Mouse (Mus musculus) thymus, adult 18-20 months (tissue): ENCODE measurements around the gene Nckap5l.
A peak's percentile ranks its signal among the peaks of the same experiment; 100 is the strongest.

Source experiments
- DNase-seq, 2 experiments: peaks; one replicate each; pipeline ENCODE4 v3.0.0; 2022; ENCODE audit warnings: mixed read lengths in 2 of 2

The Nckap5l gene

GRCm38 (mm10) chr15:99423884-99424283 is 33.7 kb downstream of the Nckap5l start:
- no peak for DNase-seq

- DNase-seq = no peak
Measured at GRCm38 (mm10) chr15:99423131-99423530, 34.4 kb downstream of the Nckap5l start.

DNA sequence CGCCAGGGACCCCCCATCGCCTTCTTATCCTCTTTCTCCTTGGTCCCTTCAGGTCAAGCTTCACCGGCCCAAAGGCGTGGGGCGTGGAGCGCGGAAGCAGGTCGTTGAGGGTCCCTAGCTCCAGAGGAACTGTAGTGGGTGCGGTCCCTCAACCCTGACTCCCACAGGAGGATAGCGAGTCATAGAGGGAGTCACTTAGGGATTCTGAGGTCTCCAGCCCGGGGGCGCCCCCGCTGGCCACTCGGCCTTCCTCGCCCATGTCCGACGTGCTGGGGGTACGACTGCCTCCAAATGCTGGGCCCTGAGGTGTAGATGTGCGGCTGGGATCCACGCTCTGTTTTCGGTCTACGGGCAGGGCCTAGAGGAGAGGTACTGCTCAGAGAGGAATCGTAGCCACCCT is 35.0 kb downstream of the Nckap5l start:
- DNase-seq = no peak

DNA sequence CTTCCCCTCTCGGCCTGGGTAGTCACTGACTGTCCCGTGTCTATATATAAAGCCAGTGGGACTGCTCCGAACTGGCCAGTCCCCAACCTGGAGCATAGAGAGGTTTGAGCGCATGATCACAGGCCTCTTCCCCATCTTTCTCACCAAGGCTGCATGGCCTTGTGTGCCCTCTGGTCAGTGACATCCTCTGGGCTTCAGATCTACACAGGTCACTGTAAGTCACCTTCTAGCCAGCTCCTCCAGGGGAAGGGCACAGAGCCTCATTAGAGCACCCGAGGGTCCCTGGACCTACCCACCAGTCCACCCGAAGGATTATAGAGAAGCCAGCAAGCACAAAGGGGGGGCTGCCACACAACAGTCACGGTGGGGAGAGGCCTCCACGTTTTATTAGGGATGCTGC is 35.9 kb downstream of the Nckap5l start:
- DNase-seq = no peak

DNA sequence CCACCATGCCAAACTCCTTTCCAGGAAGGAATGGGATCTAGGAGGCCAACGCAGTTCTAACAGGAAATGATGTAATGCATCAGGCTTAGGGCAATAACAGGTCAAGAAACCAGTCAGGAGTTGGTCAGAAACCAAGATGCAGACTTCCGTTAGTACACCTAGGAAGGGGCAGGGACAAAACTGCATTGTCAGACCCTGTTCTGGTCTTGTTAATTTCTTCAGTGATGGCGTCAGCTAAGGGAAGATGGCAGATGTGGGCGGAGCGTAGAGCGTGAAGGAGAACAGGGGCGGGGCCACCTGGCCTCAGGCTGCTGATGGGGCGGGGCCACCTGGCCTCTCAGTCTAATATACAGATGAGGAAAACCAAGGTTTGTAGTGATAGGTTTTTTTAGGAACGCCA is 36.4 kb downstream of the Nckap5l start:
- no peak for DNase-seq

DNA sequence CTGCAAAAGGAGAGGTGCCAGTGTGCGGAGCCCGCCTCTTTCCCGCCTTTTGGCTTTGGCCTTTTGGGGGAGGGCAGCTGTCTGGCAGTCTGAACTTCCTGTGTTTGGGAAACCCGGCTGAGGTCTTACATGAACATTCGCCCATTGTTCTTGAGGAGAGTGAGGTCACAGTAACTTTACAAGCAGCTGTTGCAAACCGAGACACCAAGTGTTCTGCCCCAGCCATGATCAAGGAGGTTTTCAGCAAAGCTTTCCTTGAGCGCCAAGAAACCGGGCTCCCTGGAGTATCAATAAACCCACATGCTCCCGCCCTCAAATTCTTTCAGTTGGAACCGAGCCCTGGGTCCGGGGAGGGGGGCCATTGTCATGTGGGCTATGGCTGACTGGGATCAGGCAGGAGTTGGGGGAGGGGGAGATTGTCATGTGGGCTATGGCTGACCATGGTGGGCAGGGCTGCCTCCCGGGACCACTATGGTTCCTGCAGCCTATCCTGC is 37.0 kb downstream of the Nckap5l start:
- DNase-seq = peak in 1 of 2 experiments; percentile 49

DNA sequence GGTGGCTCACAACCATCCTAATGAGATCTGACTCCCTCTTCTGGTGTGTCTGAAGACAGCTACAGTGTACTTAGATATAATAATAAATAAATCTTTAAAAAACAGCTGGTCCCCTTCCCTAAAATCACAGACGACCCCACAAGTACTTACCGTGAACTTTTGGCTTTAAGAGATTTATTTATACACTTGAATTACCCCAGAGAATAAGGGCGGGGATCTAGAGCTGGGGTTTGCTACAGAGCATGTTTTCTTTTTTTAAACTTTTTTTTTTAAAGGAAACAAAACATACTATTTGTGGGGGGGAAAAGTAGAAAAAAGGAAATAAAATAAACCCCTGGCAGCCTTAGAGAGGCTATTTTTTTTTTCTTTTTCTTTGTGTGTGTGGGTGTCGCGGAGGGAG is 37.4 kb downstream of the Nckap5l start:
- DNase-seq = no peak

DNA sequence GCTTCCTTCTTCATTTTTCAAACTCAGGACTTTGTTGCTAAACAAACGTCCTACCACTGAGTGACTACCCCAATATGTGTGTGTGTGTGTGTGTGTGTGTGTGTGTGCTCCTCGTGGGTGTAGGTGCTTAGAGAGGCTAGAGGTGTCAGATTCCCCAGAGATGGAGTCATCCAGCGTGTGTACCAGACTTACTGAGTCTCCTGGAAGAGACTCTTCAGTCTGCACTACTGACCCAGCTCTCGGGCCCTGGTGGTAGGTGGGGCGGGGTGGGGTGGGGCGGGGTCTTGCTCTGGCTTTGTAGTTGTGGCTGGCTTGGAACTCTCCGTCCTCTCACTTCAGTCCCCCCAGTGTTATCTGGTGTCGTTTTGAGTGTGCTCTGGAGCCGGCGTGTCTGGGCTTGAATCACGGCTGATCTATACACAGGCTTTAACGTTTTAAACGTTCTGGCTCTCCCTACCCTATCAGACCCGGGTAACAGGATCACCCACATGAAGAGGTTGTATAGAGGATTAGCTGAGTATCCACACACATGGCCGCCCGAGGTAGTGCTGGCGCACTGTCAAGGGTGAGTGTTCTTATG is 39.8 kb downstream of the Nckap5l start:
- no peak for DNase-seq

- no peak for DNase-seq
Measured at GRCm38 (mm10) chr15:99416957-99417356, 40.6 kb downstream of the Nckap5l start.

GRCm38 (mm10) chr15:99416348-99416882 is 41.1 kb downstream of the Nckap5l start:
- DNase-seq = peak; percentile 39 to 45

DNA sequence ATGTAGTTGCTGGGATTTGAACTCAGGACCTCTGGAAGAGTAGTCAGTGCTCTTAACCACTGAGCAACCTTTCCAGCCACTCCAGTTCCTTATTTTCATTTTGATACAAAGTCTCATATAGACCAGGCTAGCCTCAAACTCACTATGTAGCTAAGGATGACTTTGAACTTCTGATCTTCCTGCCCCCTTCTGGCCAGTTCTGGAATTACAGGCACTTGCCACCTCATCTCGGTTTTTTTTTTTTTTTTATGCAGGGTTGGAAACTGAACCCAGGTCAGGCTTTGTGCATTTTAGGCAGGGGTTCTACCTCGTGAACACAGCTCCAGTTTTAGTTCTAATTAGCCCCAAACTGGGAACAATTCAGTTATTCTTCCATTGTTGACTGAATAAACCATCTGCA is 41.8 kb downstream of the Nckap5l start:
- no peak for DNase-seq

- no peak for DNase-seq
Measured at GRCm38 (mm10) chr15:99411747-99412146, 45.8 kb downstream of the Nckap5l start.

DNA sequence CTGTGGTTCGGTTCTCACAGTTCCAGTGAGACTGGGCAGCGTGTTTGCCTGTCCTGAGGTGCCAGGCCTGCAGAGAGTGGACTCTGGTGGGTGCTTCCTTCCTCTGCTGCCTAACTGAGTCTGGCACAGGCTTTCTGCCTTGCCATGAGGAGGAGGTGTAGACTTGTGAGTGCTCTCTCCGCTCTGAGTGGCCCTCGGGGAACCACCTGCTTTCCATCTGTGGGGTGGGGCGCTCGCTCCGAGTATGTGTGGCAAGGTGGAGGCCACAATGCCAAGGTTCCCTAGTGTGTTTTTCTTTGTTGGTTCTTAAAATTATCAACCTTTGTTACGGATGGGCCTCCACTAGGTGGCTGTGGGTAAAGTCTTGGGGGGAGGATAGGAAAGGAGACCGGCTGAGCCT is 48.7 kb downstream of the Nckap5l start:
- no peak for DNase-seq

- no peak for DNase-seq
Measured at GRCm38 (mm10) chr15:99406986-99407570, 50.5 kb downstream of the Nckap5l start.

GRCm38 (mm10) chr15:99405150-99405549 is 52.4 kb downstream of the Nckap5l start:
- no peak for DNase-seq

DNA sequence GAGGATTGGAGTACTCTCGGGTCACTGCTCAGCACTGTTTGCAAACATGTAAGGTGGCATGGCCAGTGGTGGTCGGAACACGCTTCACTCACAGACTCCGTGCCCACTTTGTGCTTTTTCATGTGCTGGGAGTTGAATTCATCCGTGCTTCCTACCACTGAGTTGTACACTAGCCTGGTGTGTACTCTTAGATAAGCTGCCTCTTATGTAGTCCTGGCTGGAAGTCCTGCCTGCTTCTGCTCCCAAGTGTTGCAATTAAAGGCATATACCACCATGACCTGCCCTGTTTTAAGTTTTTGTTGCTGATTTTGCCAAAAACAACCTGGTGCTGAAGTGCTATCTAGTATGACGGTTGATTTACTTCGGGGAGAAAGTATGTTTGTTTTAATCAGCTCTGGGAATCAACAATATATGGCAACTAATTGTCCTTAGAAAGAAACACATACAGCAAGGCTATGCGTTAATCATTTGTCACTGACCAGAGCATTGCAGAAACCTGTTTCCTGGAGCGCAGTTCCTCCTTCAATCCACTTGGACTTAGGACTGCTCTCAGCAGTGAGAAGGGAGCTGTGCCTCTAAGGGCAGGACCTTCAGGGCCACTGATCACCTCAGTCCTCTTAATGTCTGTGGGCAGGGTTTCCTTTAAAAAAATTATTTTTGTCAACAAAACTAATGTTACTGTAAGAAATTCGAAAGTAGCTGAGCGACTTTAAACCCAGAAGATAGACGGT is 54.2 kb downstream of the Nckap5l start:
- DNase-seq = no peak

GRCm38 (mm10) chr15:99400602-99401001 is 56.9 kb downstream of the Nckap5l start:
- no peak for DNase-seq

GRCm38 (mm10) chr15:99399503-99400245 is 57.9 kb downstream of the Nckap5l start:
- DNase-seq = no peak

GRCm38 (mm10) chr15:99397622-99398021 is 59.9 kb downstream of the Nckap5l start:
- no peak for DNase-seq

DNA sequence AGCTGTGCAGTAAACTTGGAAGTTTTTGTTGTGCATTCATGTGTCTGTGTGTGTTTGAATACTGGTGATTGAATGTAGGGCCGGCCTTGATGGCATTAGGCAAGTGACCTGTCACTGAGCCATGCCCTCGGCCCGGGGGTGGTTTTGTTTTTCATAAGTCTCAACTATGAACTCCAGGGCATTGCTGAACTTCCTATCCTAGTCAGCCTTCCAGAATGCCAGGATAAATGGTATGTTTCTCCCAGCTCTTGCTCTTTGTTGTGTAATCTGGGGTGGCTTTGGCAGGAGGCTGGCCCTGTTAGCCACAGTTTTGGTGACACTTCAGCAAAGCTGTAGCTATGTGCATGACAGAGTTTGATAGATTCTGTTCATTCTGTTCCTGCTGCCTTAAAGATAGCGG is 60.7 kb downstream of the Nckap5l start:
- no peak for DNase-seq

- DNase-seq = no peak
Measured at GRCm38 (mm10) chr15:99396462-99396861, 61.1 kb downstream of the Nckap5l start.

DNA sequence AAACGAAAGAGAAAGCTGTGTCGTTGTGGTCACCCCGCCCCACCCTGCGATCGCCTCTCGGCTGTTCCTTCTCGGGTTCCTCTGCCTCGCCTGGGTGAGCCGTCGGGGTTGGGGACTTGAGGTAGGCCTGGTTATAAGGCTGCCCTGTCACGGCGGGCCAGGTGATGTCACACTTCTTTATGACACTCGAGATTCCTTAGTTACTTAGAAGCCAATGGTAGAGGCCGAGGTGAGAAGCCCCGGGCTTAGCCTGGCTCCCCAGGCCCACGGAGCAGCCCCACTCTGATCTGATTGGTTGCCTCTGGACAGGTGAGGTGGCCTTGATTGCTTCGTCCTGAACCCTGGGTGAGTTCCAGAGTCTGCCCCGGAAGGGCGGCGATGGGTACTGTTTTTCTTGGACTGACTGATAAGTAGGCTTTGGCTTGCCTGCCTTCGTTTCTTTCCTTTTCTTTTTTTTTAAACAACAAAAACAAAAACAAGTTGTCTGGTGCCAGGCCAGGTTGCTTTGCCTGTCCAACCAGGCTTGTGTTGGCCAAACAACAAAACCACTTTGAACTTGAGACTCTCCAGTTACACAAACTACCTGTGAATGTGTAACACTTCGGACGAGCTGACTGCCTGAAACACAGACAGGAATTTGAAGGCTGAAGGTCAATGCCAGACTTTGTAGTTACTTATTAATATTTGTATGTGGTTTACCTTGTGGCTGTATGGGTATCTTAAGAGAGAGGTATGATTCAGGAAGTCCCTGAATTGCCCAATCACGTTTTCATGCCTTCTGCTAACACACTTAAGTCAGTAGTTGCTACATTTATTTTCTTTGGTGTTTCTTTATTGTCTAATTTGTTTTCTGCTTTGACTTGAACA is 63.9 kb downstream of the Nckap5l start:
- peak in 1 of 2 experiments; percentile 36 for DNase-seq
